Mouse (Mus musculus) olfactory bulb, adult 2 months (tissue): ENCODE measurements around the gene Fam187a.

Source experiments
- CTCF ChIP-seq: fragments of 200-500 bp; IDR thresholded peaks from 2 replicates; pipeline ENCODE4 v1.5.1; 2012; ENCODE audit warnings: low read depth, mild to moderate bottlenecking, low read length, moderate library complexity; ENCODE audit not compliant: insufficient read depth
- POLR2A ChIP-seq: fragments of 200-500 bp; IDR thresholded peaks from 2 replicates; pipeline ENCODE4 v1.6.1; 2012; ENCODE audit warnings: mild to moderate bottlenecking, low read depth, low read length, moderate library complexity; ENCODE audit not compliant: insufficient read depth

DNA sequence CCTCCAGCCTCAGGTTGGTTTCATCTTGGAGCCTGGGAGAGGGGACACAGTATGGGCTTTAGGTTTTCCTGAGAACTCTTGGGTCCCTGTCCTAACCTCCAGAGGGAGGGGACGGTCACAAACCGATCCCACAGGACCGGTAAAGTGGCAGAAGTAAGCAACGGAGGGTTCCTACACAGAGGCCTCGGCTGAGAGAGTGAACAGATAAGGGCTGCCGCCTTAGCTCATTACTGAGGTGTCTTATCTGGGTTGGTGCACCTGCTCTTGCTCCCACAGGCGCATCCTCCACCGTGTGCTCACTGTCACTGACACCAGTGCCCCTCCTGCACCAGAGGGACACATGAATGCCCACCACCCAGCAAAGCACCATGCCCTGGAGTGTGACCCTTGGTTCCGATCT lies 10.8 kb downstream of the Fam187a start:
- TF ChIP-seq CTCF = no peak
- TF ChIP-seq POLR2A = no peak
